In genomic region chr4:33032045-33032444, GRCm38 (mm10) we compare ENCODE assay signal across 8 mouse cellular contexts. TPM values are rescaled to one million over a fixed set of nuclear protein-coding genes. Genes with fewer than 3 reads are reported as not detected.
DNase-seq lines count a peak whose midpoint lies in the region; ATAC-seq and TF ChIP-seq lines count a peak whose summit lies in the region.

No protein-coding gene starts in this region.

- TF ChIP-seq EP300 in ES-Bruce4 (IDR thresholded peaks at IDR 0.05; ENCODE audit: insufficient read depth, low read depth, low read length): no peak

- no peak for TF ChIP-seq POLR2A in ES-Bruce4 (IDR thresholded peaks at IDR 0.05; ENCODE audit: insufficient read depth, low read length)

- peaks cover 30% of the 10 kb centered on the region for H3K4me1 ChIP-seq in heart, embryonic 13.5 days
- H3K4me1 ChIP-seq in ES-Bruce4 (ENCODE audit: control insufficient read depth, insufficient read depth, low read length): no peaks in the 10 kb centered on the region
- peaks cover 15% of the 10 kb centered on the region for H3K4me1 ChIP-seq in forebrain, embryonic 16.5 days (replicated peaks; ENCODE audit: control insufficient read depth, insufficient read depth, low read length)
- peaks cover 18% of the 10 kb centered on the region for H3K4me1 ChIP-seq in midbrain, embryonic 10.5 days

- peak overlapping the region; percentile 98 for H3K9ac ChIP-seq in heart, embryonic 13.5 days
- peak overlapping the region; percentile 99 for H3K9ac ChIP-seq in ES-Bruce4 (ENCODE audit: low read depth, poor library complexity, severe bottlenecking)
- H3K9ac ChIP-seq in forebrain, embryonic 16.5 days (replicated peaks; ENCODE audit: low read depth, low read length): peak overlapping the region; percentile 95

- WGBS in heart, embryonic 13.5 days: 22% methylated on average over 4 of the region's 4 CpGs
- 2% methylated on average over 4 of the region's 4 CpGs for WGBS in forebrain, embryonic 16.5 days
- WGBS in midbrain, embryonic 10.5 days: 4% methylated on average over 4 of the region's 4 CpGs

- no peak for TF ChIP-seq CTCF in ES-Bruce4 (IDR thresholded peaks at IDR 0.05; ENCODE audit: low read depth, low read length)

- ATAC-seq in heart, embryonic 13.5 days (ENCODE audit: extremely low read depth, insufficient number of reproducible peaks, low FRiP score, low TSS enrichment): no peak
- no peak for ATAC-seq in forebrain, embryonic 16.5 days

- peak overlapping the region; percentile 94 for H3K27ac ChIP-seq in heart, embryonic 13.5 days (replicated peaks)
- H3K27ac ChIP-seq in ES-Bruce4 (ENCODE audit: insufficient read depth, low read length): no peak overlapping the region
- no peak overlapping the region; the same call in 1 of the 2 replicates for H3K27ac ChIP-seq in forebrain, embryonic 16.5 days (ENCODE audit: low read length)
- H3K27ac ChIP-seq in midbrain, embryonic 10.5 days (replicated peaks): peak overlapping the region; percentile 94

- H3K9me3 ChIP-seq in heart, embryonic 13.5 days: peaks cover 7% of the 10 kb centered on the region
- peaks cover 3% of the 10 kb centered on the region; the same call in 1 of the 2 replicates for H3K9me3 ChIP-seq in ES-Bruce4 (replicated peaks; ENCODE audit: control insufficient read depth, insufficient read depth, low read length, poor library complexity, severe bottlenecking)
- peaks cover 2% of the 10 kb centered on the region; the same call in 1 of the 2 replicates for H3K9me3 ChIP-seq in forebrain, embryonic 16.5 days (ENCODE audit: control insufficient read depth, low read length)
- no peaks in the 10 kb centered on the region; the same call in 1 of the 2 replicates for H3K9me3 ChIP-seq in midbrain, embryonic 10.5 days (replicated peaks)

- no peaks in the 10 kb centered on the region for H3K27me3 ChIP-seq in heart, embryonic 13.5 days (replicated peaks)
- H3K27me3 ChIP-seq in ES-Bruce4 (ENCODE audit: control insufficient read depth, insufficient read depth, low read length, poor library complexity, severe bottlenecking): peaks cover 6% of the 10 kb centered on the region
- no peaks in the 10 kb centered on the region for H3K27me3 ChIP-seq in forebrain, embryonic 16.5 days (replicated peaks; ENCODE audit: control insufficient read depth, insufficient read depth, low read length)
- H3K27me3 ChIP-seq in midbrain, embryonic 10.5 days (ENCODE audit: low read depth, poor library complexity, severe bottlenecking): no peaks in the 10 kb centered on the region

- H3K4me3 ChIP-seq in heart, embryonic 13.5 days: peak overlapping the region; percentile 79
- peak overlapping the region; percentile 99 for H3K4me3 ChIP-seq in ES-Bruce4 (ENCODE audit: low read depth, low read length)
- H3K4me3 ChIP-seq in forebrain, embryonic 16.5 days (replicated peaks; ENCODE audit: low read length): peak overlapping the region; percentile 96
- H3K4me3 ChIP-seq in midbrain, embryonic 10.5 days: peak overlapping the region; percentile 88

- H3K36me3 ChIP-seq in heart, embryonic 13.5 days: peaks cover 44% of the 10 kb centered on the region
- H3K36me3 ChIP-seq in ES-Bruce4 (ENCODE audit: control insufficient read depth, insufficient read depth, low read length, poor library complexity, severe bottlenecking): no peaks in the 10 kb centered on the region
- H3K36me3 ChIP-seq in forebrain, embryonic 16.5 days (ENCODE audit: control insufficient read depth, insufficient read depth): peaks cover 4% of the 10 kb centered on the region; the same call in 1 of the 2 replicates
- peaks cover 40% of the 10 kb centered on the region for H3K36me3 ChIP-seq in midbrain, embryonic 10.5 days

- peak overlapping the region; percentile 83 for H3K4me2 ChIP-seq in heart, embryonic 13.5 days
- peak overlapping the region; percentile 69 for H3K4me2 ChIP-seq in forebrain, embryonic 16.5 days (ENCODE audit: low read length)

- no peak for DNase-seq in heart, adult 8-10 months (ENCODE audit: low spot score)
- DNase-seq in midbrain, embryonic 10.5 days (ENCODE audit: low spot score): no peak
- no peak for DNase-seq in gastrocnemius, postnatal 10 days
- no peak for DNase-seq in testis, postnatal 10 days (ENCODE audit: low spot score)
- DNase-seq in adipocyte (ENCODE audit: low spot score): no peak

RNA-seq across cellular contexts. Expression of gene Ube2j1, which starts 0.8 kb away (rescaled TPM):
- 27.5 and 32.8 TPM in 2 replicates for polyA plus RNA-seq in heart, embryonic 13.5 days (2015; fragmentation: Nextera tagmentation; extraction: Ambion mirVana)
- total RNA-seq in heart, adult 8-10 months (2022): 10 to 100 TPM; 35.4 to 40.8 (median 39.8) TPM
- polyA plus RNA-seq in ES-Bruce4 (2011; ENCODE audit: insufficient read depth, insufficient read length, low read depth, missing spikeins): 31.1 and 34.3 TPM in 2 replicates
- polyA plus RNA-seq in forebrain, embryonic 16.5 days (2015; fragmentation: Nextera tagmentation; extraction: Ambion mirVana): 53.4 and 60.2 TPM in 2 replicates
- polyA plus RNA-seq in midbrain, embryonic 10.5 days (2016; fragmentation: Nextera tagmentation; extraction: Ambion mirVana): 46.5 and 49.5 TPM in 2 replicates
- 10 to 100 TPM; 60.1 to 66.0 TPM for total RNA-seq in gastrocnemius, postnatal 10 days (2021)

RNA-seq across cellular contexts. Expression of gene Gabrr2, which starts 30.8 kb away (rescaled TPM):
- 0.13 and 0.29 TPM in 2 replicates for polyA plus RNA-seq in heart, embryonic 13.5 days (2015; fragmentation: Nextera tagmentation; extraction: Ambion mirVana)
- 1 to 10 TPM; 1.8 to 2.6 (median 1.9) TPM for total RNA-seq in heart, adult 8-10 months (2022)
- polyA plus RNA-seq in ES-Bruce4 (2011; ENCODE audit: insufficient read depth, insufficient read length, low read depth, missing spikeins): not detected in 2 replicates
- polyA plus RNA-seq in forebrain, embryonic 16.5 days (2015; fragmentation: Nextera tagmentation; extraction: Ambion mirVana): 0.37 and 0.65 TPM in 2 replicates
- polyA plus RNA-seq in midbrain, embryonic 10.5 days (2016; fragmentation: Nextera tagmentation; extraction: Ambion mirVana): 0.24 and 0.39 TPM in 2 replicates
- 1 to 10 TPM; 2.2 to 8.1 TPM for total RNA-seq in gastrocnemius, postnatal 10 days (2021)

RNA-seq across cellular contexts. Expression of gene Rragd, which starts 49.2 kb away (rescaled TPM):
- polyA plus RNA-seq in heart, embryonic 13.5 days (2015; fragmentation: Nextera tagmentation; extraction: Ambion mirVana): 40.9 and 43.3 TPM in 2 replicates
- 100 to 1,000 TPM in 3 of 4 experiments, 10 to 100 TPM in 1; 92.6 to 118 (median 111) TPM for total RNA-seq in heart, adult 8-10 months (2022)
- polyA plus RNA-seq in ES-Bruce4 (2011; ENCODE audit: insufficient read depth, insufficient read length, low read depth, missing spikeins): 27.0 and 27.2 TPM in 2 replicates
- polyA plus RNA-seq in forebrain, embryonic 16.5 days (2015; fragmentation: Nextera tagmentation; extraction: Ambion mirVana): 22.1 and 23.6 TPM in 2 replicates
- 28.4 and 29.0 TPM in 2 replicates for polyA plus RNA-seq in midbrain, embryonic 10.5 days (2016; fragmentation: Nextera tagmentation; extraction: Ambion mirVana)
- 10 to 100 TPM; 85.6 to 93.7 TPM for total RNA-seq in gastrocnemius, postnatal 10 days (2021)

Comparison
In these comparisons a context has a peak if more than half of its experiments do, and no peak if none do; other contexts are left out.
1. H3K27ac ChIP-seq: peak in heart, embryonic 13.5 days (single experiment) and midbrain, embryonic 10.5 days (single experiment); none in ES-Bruce4 (single experiment) and forebrain, embryonic 16.5 days (single experiment).
2. Peak in every context shown above with its lines, with median percentiles within 50 percentile points of each other: H3K4me3 ChIP-seq and H3K9ac ChIP-seq.